Mouse (Mus musculus): Measurements from ENCODE around the gene Pum1.

DNA sequence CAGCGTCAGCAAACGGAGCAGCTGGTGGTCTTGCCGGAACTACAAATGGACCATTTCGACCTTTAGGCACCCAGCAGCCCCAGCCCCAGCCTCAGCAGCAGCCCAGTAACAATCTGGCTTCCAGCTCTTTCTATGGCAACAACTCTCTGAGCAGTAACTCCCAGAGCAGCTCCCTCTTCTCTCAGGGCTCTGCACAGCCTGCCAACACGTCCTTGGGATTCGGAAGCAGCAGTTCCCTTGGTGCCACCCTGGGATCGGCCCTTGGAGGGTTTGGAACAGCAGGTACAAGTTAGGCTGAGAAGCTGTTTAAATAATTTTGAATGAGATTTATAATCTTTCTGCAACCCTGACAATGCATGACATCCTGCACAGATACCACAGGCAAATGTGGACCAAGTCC lies 89.5 kb downstream of the Pum1 start:
- TF ChIP-seq CTCF (IDR thresholded peaks at IDR 0.05; ENCODE audit: extremely low read depth, insufficient read length, insufficient replicate concordance, low read depth, low read length) = no peak
- TF ChIP-seq POLR2A (IDR thresholded peaks at IDR 0.05; ENCODE audit: low read depth, low read length) = no peak

All from small intestine, adult 2 months (tissue).